Mouse (Mus musculus) spleen, adult 2 months (tissue): ENCODE results near the gene Gal.

Source experiments
- CTCF ChIP-seq: fragments of 200-500 bp; IDR thresholded peaks from 2 replicates; pipeline ENCODE4 v1.5.1; 2011; ENCODE audit warnings: mild to moderate bottlenecking, inconsistent platforms; ENCODE audit not compliant: insufficient read depth, insufficient read length, insufficient replicate concordance; ENCODE audit errors: extremely low read depth
- POLR2A ChIP-seq: fragments of 200-500 bp; IDR thresholded peaks from 2 replicates; pipeline ENCODE4 v1.6.1; 2011; ENCODE audit warnings: low read depth, low read length, inconsistent platforms

- TF ChIP-seq POLR2A (no peak), CTCF (peak; percentile 75; the same call in 1 of the 2 replicates)
Measured at GRCm38 (mm10) chr19:3389089-3389488, 25.3 kb downstream of the Gal start.
